Mouse (Mus musculus) brain, embryonic 14.5 days (tissue): Measurements from ENCODE around the gene Nap1l1.

Experiments used
- CTCF ChIP-seq: fragments of 200-500 bp; IDR thresholded peaks from 2 replicates; pipeline ENCODE4 v1.5.1; 2012; ENCODE audit warnings: inconsistent platforms, mild to moderate bottlenecking, moderate library complexity, borderline replicate concordance; ENCODE audit not compliant: insufficient read depth, insufficient read length; ENCODE audit errors: extremely low read depth
- POLR2A ChIP-seq: fragments of 200-500 bp; IDR thresholded peaks from 2 replicates; pipeline ENCODE4 v1.6.1; 2012; ENCODE audit warnings: mild to moderate bottlenecking, inconsistent platforms, borderline replicate concordance; ENCODE audit not compliant: poor library complexity, insufficient read depth, insufficient read length, severe bottlenecking; ENCODE audit errors: extremely low read depth

GRCm38 (mm10) chr10:111527057-111527456 lies 54.0 kb downstream of the Nap1l1 start:
- TF ChIP-seq CTCF: no peak
- no peak for TF ChIP-seq POLR2A
